Mouse (Mus musculus): ENCODE measurements around the gene Kptn. TPM values are rescaled to one million over a fixed set of nuclear protein-coding genes. Genes with fewer than 3 reads are reported as not detected.

Kptn gene
- 35.3 TPM for total RNA-seq (2023)

GRCm38 (mm10) chr7:16119569-16120261 is at the start of gene Kptn:
TSS of gene Kptn (plus strand) at chr7:16119895.

GRCm38 (mm10) chr7:16098021-16099017 is 21.4 kb upstream of the Kptn start, which contains the start of gene Napa:
TSS of gene Napa (plus strand) at chr7:16098458.

GRCm38 (mm10) chr7:16129421-16129845 is 9.7 kb downstream of the Kptn start, which contains the start of gene Slc8a2:
TSS of gene Slc8a2 (plus strand) at chr7:16129826.

GRCm38 (mm10) chr7:16174597-16175541 is 55.2 kb downstream of the Kptn start, which contains the start of gene Meis3:
TSS of gene Meis3 (plus strand) at chr7:16175090.

Other genes with a start within 250 kb of the Kptn start
- gene Crx, start 239.9 kb upstream of the Kptn start, total RNA-seq (2023): not detected
- not detected for gene Crxos, start 237.3 kb upstream of the Kptn start, total RNA-seq (2023)
- gene Selenow, start 197.5 kb upstream of the Kptn start, total RNA-seq (2023): 217 TPM
- gene Nop53, start 173.8 kb upstream of the Kptn start, total RNA-seq (2023): 480 TPM
- gene Ehd2, start 152.3 kb upstream of the Kptn start, total RNA-seq (2023): 1.7 TPM
- gene Bicra, start 72.0 kb upstream of the Kptn start, total RNA-seq (2023): 63.8 TPM
- 0.18 TPM for gene Zfp541, start 58.1 kb upstream of the Kptn start, total RNA-seq (2023)
- gene Napa, start 21.4 kb upstream of the Kptn start, total RNA-seq (2023): 226 TPM
- gene Slc8a2, start 9.9 kb downstream of the Kptn start, total RNA-seq (2023): 0.21 TPM
- gene Meis3, start 55.2 kb downstream of the Kptn start, total RNA-seq (2023): 52.4 TPM
- 29.4 TPM for gene Dhx34, start 102.1 kb downstream of the Kptn start, total RNA-seq (2023)
- gene C5ar2, start 124.3 kb downstream of the Kptn start, total RNA-seq (2023): 0.21 TPM
- gene C5ar1, start 139.6 kb downstream of the Kptn start, total RNA-seq (2023): 0.38 TPM
- gene Inafm1, start 153.7 kb downstream of the Kptn start, total RNA-seq (2023): 37.6 TPM
- 347 TPM for gene Ccdc9, start 166.9 kb downstream of the Kptn start, total RNA-seq (2023)
- gene Bbc3, start 188.5 kb downstream of the Kptn start, total RNA-seq (2023): 71.4 TPM

Data from CD4-positive naive resting alpha-beta T cell, adult 57 days (primary cell).